Mouse (Mus musculus): ENCODE data around the gene Mif. TPM values are rescaled to one million over a fixed set of nuclear protein-coding genes. Genes with fewer than 3 reads are reported as not detected.
"Not testable (repeated sequence)": the region's sequence is repeated elsewhere in the genome, so short reads cannot be mapped to it uniquely, and the experiment has no call there.

Gene Mif
- total RNA-seq (2012; rRNA removed), result 1,561 and 2,151 TPM in 2 replicates
- 1,037 and 1,217 TPM in 2 replicates for total RNA-seq (2014; rRNA removed)
- 1,853 and 2,072 TPM in 2 replicates for polyA plus RNA-seq (2012; ENCODE audit: insufficient read length, low read depth)

DNA sequence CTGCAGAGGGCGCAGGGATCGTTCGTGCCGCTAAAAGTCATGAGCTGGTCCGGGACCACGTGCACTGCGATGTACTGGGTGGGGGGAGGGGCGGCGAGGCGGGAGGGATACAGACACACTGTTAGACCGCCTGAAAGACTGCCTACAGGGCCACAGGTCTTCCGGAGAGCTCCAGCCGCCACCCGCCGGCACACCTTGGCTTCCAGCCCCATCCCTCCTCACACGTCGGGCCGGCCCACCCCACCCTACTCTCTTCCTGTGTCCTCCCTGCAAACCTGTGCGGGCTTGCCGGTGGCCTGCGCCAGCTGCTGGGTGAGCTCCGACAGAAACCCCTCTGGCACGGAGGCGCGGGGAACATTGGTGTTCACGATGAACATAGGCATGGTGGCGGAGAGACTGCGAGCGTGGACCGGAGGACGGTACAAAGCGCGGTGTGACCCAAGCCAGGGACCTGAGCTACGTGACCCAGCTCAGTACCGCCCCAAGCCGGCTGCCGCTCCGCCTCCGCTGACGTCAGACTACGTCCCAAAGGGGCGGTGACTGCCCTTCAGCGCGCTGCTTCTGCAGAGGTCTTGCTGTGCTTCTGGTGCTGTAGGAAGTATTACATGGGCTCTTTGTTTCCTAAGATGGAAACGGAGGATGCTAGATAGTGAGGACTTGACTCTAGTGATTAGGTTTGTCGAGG lies at the start of gene Mif:
Gene Mif, minus strand, starts transcription at position 455 of the 685 bp plus-strand sequence.
- H3K27me3 ChIP-seq (replicated peaks); H3K9me3 ChIP-seq (replicated peaks; ENCODE audit: low read length); dilution Hi-C loops (cut with MboI; ENCODE audit: extremely low pct_ligation_motif_present, extremely low pct_unique_long_range_greater_than_20kb, low sequenced_read_pairs); H3K79me2 ChIP-seq (replicated peaks; ENCODE audit: control insufficient read depth, extremely low read depth, insufficient read depth, poor library complexity, severe bottlenecking): not testable (repeated sequence)
- Histone ChIP-seq H3K36me3 (replicated peaks in 1 of 2; ENCODE audit: control insufficient read depth in 1 of 2, insufficient read depth in 1 of 2, low read length in 1 of 2) (peaks cover 15 to 39% of the 10 kb centered on the region in 2 experiments), H3K27ac (ENCODE audit: insufficient read depth, low read depth) (peak within 1 kb of the TSS; percentile 78), H3K4me3 (replicated peaks in 1 of 3; ENCODE audit: low read depth in 2 of 3, low read length in 2 of 3, poor library complexity in 1 of 3) (peak within 1 kb of the TSS; percentile 76 to 93 (median 84)), H3K4me2 (ENCODE audit: insufficient read depth, low read depth, poor library complexity, severe bottlenecking) (peak within 1 kb of the TSS; percentile 83), H3K4me1 (ENCODE audit: control insufficient read depth in 1 of 2, insufficient read depth in 2 of 2) (peaks cover 11 to 26% of the 10 kb centered on the region in 2 experiments), H3K9ac (ENCODE audit: insufficient read depth, low read depth) (peak within 1 kb of the TSS; percentile 75)
- peak; percentile 91 for DNase-seq (ENCODE audit: extremely low read depth)
- TF ChIP-seq UBTF (IDR thresholded peaks at IDR 0.05; ENCODE audit: low read depth, low read length) (0 out of 2 replicates have a peak, but pooled peaks have one; percentile 22), POLR2A (IDR thresholded peaks at IDR 0.05; ENCODE audit: low read depth, low read length) (peak; percentile 92), HCFC1 (IDR thresholded peaks at IDR 0.05; ENCODE audit: low read depth, low read length) (peak; percentile 28; the same call in 1 of the 2 replicates), ZMIZ1 (IDR thresholded peaks at IDR 0.05; ENCODE audit: low read depth, low read length) (peak; percentile 80), MYC (IDR thresholded peaks at IDR 0.05; ENCODE audit: low read depth, low read length) (0 out of 2 replicates have a peak, but pooled peaks have one; percentile 24), IRF4 (IDR thresholded peaks at IDR 0.05; ENCODE audit: low read depth, low read length) (0 out of 2 replicates have a peak, but pooled peaks have one; percentile 21), BHLHE40 (IDR thresholded peaks at IDR 0.05; ENCODE audit: low read depth, low read length) (peak; percentile 55; the same call in 1 of the 2 replicates), MXI1 (IDR thresholded peaks at IDR 0.05; ENCODE audit: low read depth, low read length) (peak; percentile 88), ELF1 (IDR thresholded peaks at IDR 0.05; ENCODE audit: low read depth, low read length) (peak; percentile 64), MEF2A (IDR thresholded peaks at IDR 0.05; ENCODE audit: borderline replicate concordance, low read depth, low read length) (0 out of 2 replicates have a peak, but pooled peaks have one; percentile 39), POLR2AphosphoS2 (IDR thresholded peaks at IDR 0.05; ENCODE audit: low read depth, low read length) (peak; percentile 67; the same call in 1 of the 2 replicates), CHD2 (IDR thresholded peaks at IDR 0.05; ENCODE audit: low read length) (0 out of 2 replicates have a peak, but pooled peaks have one; percentile 37), TCF12 (IDR thresholded peaks at IDR 0.05; ENCODE audit: low read depth, low read length) (peak; percentile 76)
- in situ Hi-C loops (cut with MboI; ENCODE audit: low pct_ligation_motif_present, low pct_unique_long_range_greater_than_20kb, low sequenced_read_pairs), result loop anchor here (10.0 kb wide), 1 partner anchor 115 kb away; no protein-coding TSS in a partner anchor

DNA sequence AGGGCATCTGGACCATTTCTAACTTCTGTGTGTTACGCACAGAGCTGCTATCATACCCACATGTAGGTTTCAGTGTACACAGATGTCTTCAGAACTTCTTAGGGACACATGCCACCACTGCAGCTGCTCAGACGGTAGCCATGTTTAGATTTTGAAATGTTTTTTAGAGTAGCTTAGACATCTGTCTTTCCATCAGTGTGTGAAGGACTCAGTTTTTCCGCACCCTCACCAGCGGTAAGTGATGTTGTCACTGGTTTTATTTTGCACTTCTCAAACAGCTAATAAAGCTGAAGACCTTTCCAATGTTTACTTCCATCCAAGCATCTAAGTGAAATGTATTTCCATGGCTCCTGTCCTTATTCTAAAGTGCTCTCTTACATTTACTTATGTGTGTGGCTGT lies 46.8 kb upstream of the Mif start:
- H3K9me3 ChIP-seq (replicated peaks; ENCODE audit: low read length), result no peaks in the 10 kb centered on the region
- dilution Hi-C loops (cut with MboI; ENCODE audit: extremely low pct_ligation_motif_present, extremely low pct_unique_long_range_greater_than_20kb, low sequenced_read_pairs), result no loop called here
- no peaks in the 10 kb centered on the region for H3K27me3 ChIP-seq (replicated peaks)
- peak; percentile 35 for DNase-seq (ENCODE audit: extremely low read depth)
- peaks cover 76 to 90% of the 10 kb centered on the region in 2 experiments for H3K36me3 ChIP-seq (replicated peaks in 1 of 2; ENCODE audit: control insufficient read depth in 1 of 2, insufficient read depth in 1 of 2, low read length in 1 of 2)
- H3K27ac ChIP-seq (ENCODE audit: insufficient read depth, low read depth), result no peak overlapping the region
- H3K79me2 ChIP-seq (replicated peaks; ENCODE audit: control insufficient read depth, extremely low read depth, insufficient read depth, poor library complexity, severe bottlenecking), result no peaks in the 10 kb centered on the region
- H3K4me3 ChIP-seq (replicated peaks in 1 of 3; ENCODE audit: low read depth in 2 of 3, low read length in 2 of 3, poor library complexity in 1 of 3), result no peak overlapping the region
- H3K9ac ChIP-seq (ENCODE audit: insufficient read depth, low read depth), result no peak overlapping the region
- no peak overlapping the region for H3K4me2 ChIP-seq (ENCODE audit: insufficient read depth, low read depth, poor library complexity, severe bottlenecking)
- H3K4me1 ChIP-seq (ENCODE audit: control insufficient read depth in 1 of 2, insufficient read depth in 2 of 2), result peaks cover 0 to 7% of the 10 kb centered on the region in 2 experiments; a peak in 1 of 4 replicates
- in situ Hi-C loops (cut with MboI; ENCODE audit: low pct_ligation_motif_present, low pct_unique_long_range_greater_than_20kb, low sequenced_read_pairs), result no loop called here
- TF ChIP-seq SMC3 (IDR thresholded peaks at IDR 0.05; ENCODE audit: low read depth, low read length), result no peak
- TF ChIP-seq USF1 (IDR thresholded peaks at IDR 0.05; ENCODE audit: low read depth, low read length), result no peak
- TF ChIP-seq GABPA (IDR thresholded peaks at IDR 0.05; ENCODE audit: insufficient replicate concordance, low read depth, low read length), result no peak
- no peak for TF ChIP-seq MAZ (IDR thresholded peaks at IDR 0.05; ENCODE audit: low read depth, low read length)
- TF ChIP-seq MAX (IDR thresholded peaks at IDR 0.05; ENCODE audit: low read length), result no peak
- no peak for TF ChIP-seq RCOR1 (conservative IDR thresholded peaks at IDR 0.05; ENCODE audit: low read depth, low read length)
- TF ChIP-seq ZNF384 (IDR thresholded peaks at IDR 0.05; ENCODE audit: low read depth, low read length), result no peak
- no peak for TF ChIP-seq E2F4 (IDR thresholded peaks at IDR 0.05; ENCODE audit: insufficient replicate concordance, low read depth, low read length)
- TF ChIP-seq MAFK (IDR thresholded peaks at IDR 0.05; ENCODE audit: insufficient replicate concordance, low read length), result no peak
- no peak for TF ChIP-seq ELF1 (IDR thresholded peaks at IDR 0.05; ENCODE audit: low read depth, low read length)
- 0 out of 2 replicates have a peak, but pooled peaks have one; percentile 37 for TF ChIP-seq JUN (IDR thresholded peaks at IDR 0.05; ENCODE audit: insufficient read depth, low read depth, low read length)
- no peak for TF ChIP-seq MXI1 (IDR thresholded peaks at IDR 0.05; ENCODE audit: low read depth, low read length)
- TF ChIP-seq POLR2AphosphoS2 (IDR thresholded peaks at IDR 0.05; ENCODE audit: low read depth, low read length), result no peak
- TF ChIP-seq MYC (IDR thresholded peaks at IDR 0.05; ENCODE audit: low read depth, low read length), result no peak
- TF ChIP-seq ZC3H11A (IDR thresholded peaks at IDR 0.05; ENCODE audit: low read depth, low read length), result no peak
- TF ChIP-seq TBP (conservative IDR thresholded peaks at IDR 0.05; ENCODE audit: low read depth, low read length), result no peak
- no peak for TF ChIP-seq UBTF (IDR thresholded peaks at IDR 0.05; ENCODE audit: low read depth, low read length)
- no peak for TF ChIP-seq BHLHE40 (IDR thresholded peaks at IDR 0.05; ENCODE audit: low read depth, low read length)
- no peak for TF ChIP-seq NRF1 (IDR thresholded peaks at IDR 0.05; ENCODE audit: low read depth, low read length)
- no peak for TF ChIP-seq RAD21 (IDR thresholded peaks at IDR 0.05; ENCODE audit: low read depth, low read length)
- TF ChIP-seq KAT2A (IDR thresholded peaks at IDR 0.05; ENCODE audit: insufficient replicate concordance, low read length), result no peak
- TF ChIP-seq SIN3A (IDR thresholded peaks at IDR 0.05; ENCODE audit: low read length), result no peak
